Mouse (Mus musculus) erythroblast, embryonic 14.5 days (primary cell): ENCODE measurements at regions not wholly inside any gene's neighbourhood (a gene's known extent, or its start where the extent isn't known, plus 50 kb on each side); places are given as distances from the start of the nearest gene placed in this dataset.
"Not testable (repeated sequence)": the region's sequence is repeated elsewhere in the genome, so short reads cannot be mapped to it uniquely, and the experiment has no call there.

Source experiments
- GATA1 ChIP-seq: IDR thresholded peaks from 2 replicates; pipeline ENCODE4 v1.6.1; 2012; ENCODE audit warnings: low read length, inconsistent platforms, mixed read lengths
- TAL1 ChIP-seq: IDR thresholded peaks from 3 replicates; pipeline ENCODE4 v1.6.1; 2012; ENCODE audit warnings: low read length, inconsistent platforms, mixed read lengths

GRCm38 (mm10) chrX:93917367-93917766, 51.1 kb upstream of the AU015836 start:
- not testable (repeated sequence) for TF ChIP-seq GATA1, TAL1
